ENCODE assay signal across 16 mouse cellular contexts in the genomic region with DNA sequence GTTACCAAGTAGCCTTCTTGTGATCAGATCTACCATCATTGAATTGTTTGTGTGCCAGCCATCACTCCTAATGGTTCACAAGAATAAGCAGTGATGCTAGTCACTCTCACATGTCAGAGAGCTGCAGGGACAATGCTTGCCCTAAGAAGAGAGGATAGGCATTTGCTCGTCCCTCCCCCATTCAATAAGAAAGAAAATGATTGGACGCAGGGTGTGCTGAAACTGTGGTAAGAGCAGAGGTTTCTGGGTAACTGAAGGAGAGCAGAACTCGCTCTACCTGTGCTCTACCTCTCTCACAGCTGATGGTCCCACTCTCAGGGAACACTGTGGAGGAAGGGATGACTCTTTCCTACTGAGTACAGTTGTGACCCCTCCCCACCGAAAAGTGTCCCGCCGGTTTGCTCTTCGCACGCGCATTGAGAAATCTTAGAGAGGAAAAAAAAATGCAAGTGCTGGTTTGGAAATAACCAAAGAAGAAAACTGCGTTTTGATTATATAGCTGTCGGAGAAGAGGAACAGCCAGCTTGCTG. TPM values are rescaled to one million over a fixed set of nuclear protein-coding genes. Genes with fewer than 3 reads are reported as not detected.
DNase-seq lines count a peak whose midpoint lies in the region; ATAC-seq lines count a peak whose summit lies in the region.
"Had no signal": no experiment of that assay in that cellular context is flagged by ENCODE, and none has a peak within 500 bp of the region (broad histone marks: within the 10 kb centered on the region; RNA-seq: fewer than 3 reads in every experiment).

No protein-coding gene starts in this region.

- H3K9me3 ChIP-seq in kidney, embryonic 15.5 days (replicated peaks) = no peaks in the 10 kb centered on the region
- H3K9me3 ChIP-seq in embryonic facial prominence, embryonic 10.5 days = no peaks in the 10 kb centered on the region
- H3K9me3 ChIP-seq in limb, embryonic 10.5 days (replicated peaks) = no peaks in the 10 kb centered on the region
- H3K9me3 ChIP-seq: neural tube, embryonic 12.5 days had no signal

- no peak for ATAC-seq in kidney, embryonic 15.5 days (replicated peaks; ENCODE audit: low FRiP score)
- ATAC-seq: inflammation-experienced regulatory T-cells, adult 6 months had no signal

- peak overlapping the region; percentile 11; the same call in 1 of the 2 replicates for H3K4me3 ChIP-seq in kidney, embryonic 15.5 days (replicated peaks)
- peak overlapping the region; percentile 35; the same call in 1 of the 2 replicates for H3K4me3 ChIP-seq in embryonic facial prominence, embryonic 10.5 days
- H3K4me3 ChIP-seq in limb, embryonic 10.5 days = peak overlapping the region; percentile 17; the same call in 1 of the 2 replicates
- H3K4me3 ChIP-seq: erythroblast, embryonic 14.5 days; neural tube, embryonic 12.5 days had no signal

- H3K27me3 ChIP-seq in kidney, embryonic 15.5 days = peaks cover 32% of the 10 kb centered on the region
- H3K27me3 ChIP-seq in embryonic facial prominence, embryonic 10.5 days (replicated peaks; ENCODE audit: low read depth, poor library complexity, severe bottlenecking) = peaks cover 78% of the 10 kb centered on the region
- peaks cover 57% of the 10 kb centered on the region for H3K27me3 ChIP-seq in limb, embryonic 10.5 days (ENCODE audit: low read depth, poor library complexity, severe bottlenecking)

- H3K4me2 ChIP-seq in kidney, embryonic 15.5 days = peak overlapping the region; percentile 42
- H3K4me2 ChIP-seq: midbrain, embryonic 11.5 days; neural tube, embryonic 12.5 days had no signal

- DNase-seq in kidney, postnatal 14 days = no peak
- DNase-seq in embryonic facial prominence, embryonic 10.5 days (ENCODE audit: low spot score) = no peak
- DNase-seq in limb, embryonic 10.5 days (ENCODE audit: low spot score) = no peak
- DNase-seq in lung, postnatal 36 days = peak; percentile 22
- no peak for DNase-seq in adrenal gland, postnatal 36 days
- DNase-seq in adrenal gland, adult 18-20 months (ENCODE audit: low spot score in 2 of 2) = no peak
- DNase-seq: adrenal gland, postnatal 14 days; gastrocnemius, postnatal 14 days; right cerebral cortex, postnatal 25 days; thymus, adult 2 months had no signal

- H3K4me1 ChIP-seq in kidney, embryonic 15.5 days = peaks cover 25% of the 10 kb centered on the region
- H3K4me1 ChIP-seq in embryonic facial prominence, embryonic 10.5 days = peaks cover 19% of the 10 kb centered on the region
- H3K4me1 ChIP-seq in limb, embryonic 10.5 days = peaks cover 16% of the 10 kb centered on the region

- WGBS in kidney, embryonic 15.5 days = 34% methylated on average over 11 of the region's 11 CpGs
- 36% methylated on average over 11 of the region's 11 CpGs for WGBS in embryonic facial prominence, embryonic 10.5 days
- 50% methylated on average over 11 of the region's 11 CpGs for WGBS in limb, embryonic 10.5 days

- H3K9ac ChIP-seq in kidney, embryonic 15.5 days = no peak overlapping the region
- H3K9ac ChIP-seq: neural tube, embryonic 12.5 days had no signal

- H3K36me3 ChIP-seq in kidney, embryonic 15.5 days = no peaks in the 10 kb centered on the region
- peaks cover 4% of the 10 kb centered on the region; the same call in 1 of the 2 replicates for H3K36me3 ChIP-seq in embryonic facial prominence, embryonic 10.5 days (replicated peaks)
- no peaks in the 10 kb centered on the region for H3K36me3 ChIP-seq in limb, embryonic 10.5 days
- H3K36me3 ChIP-seq: G1E had no signal

- H3K27ac ChIP-seq in kidney, embryonic 15.5 days = no peak overlapping the region; the same call in 1 of the 2 replicates
- no peak overlapping the region for H3K27ac ChIP-seq in embryonic facial prominence, embryonic 10.5 days (replicated peaks)
- H3K27ac ChIP-seq in limb, embryonic 10.5 days = no peak overlapping the region
- H3K27ac ChIP-seq: neural tube, embryonic 12.5 days had no signal

RNA-seq across cellular contexts. Expression of a gene that starts 25.2 kb away (rescaled TPM):
- 4.8 and 8.0 TPM in 2 replicates for polyA plus RNA-seq in kidney, embryonic 15.5 days (2015; fragmentation: Nextera tagmentation; extraction: Ambion mirVana)
- 6.8 and 8.0 TPM in 2 replicates for polyA plus RNA-seq in embryonic facial prominence, embryonic 10.5 days (2016; fragmentation: Nextera tagmentation; extraction: Ambion mirVana)
- polyA plus RNA-seq in limb, embryonic 10.5 days (2016; fragmentation: Nextera tagmentation; extraction: Ambion mirVana) = 8.8 and 9.7 TPM in 2 replicates
- total RNA-seq in adrenal gland, postnatal 36 days (2021) = 100 to 1,000 TPM; 106 to 228 TPM
- total RNA-seq in adrenal gland, adult 18-20 months (2021) = 100 to 1,000 TPM; 261 to 274 TPM
- polyA plus RNA-seq: erythroblast, embryonic 14.5 days; G1E; inflammation-experienced regulatory T-cells, adult 6 months had no signal
